Mouse (Mus musculus) ES-Bruce4 (cell line): ENCODE measurements around the gene Gm281.
"Not testable (repeated sequence)": the region's sequence is repeated elsewhere in the genome, so short reads cannot be mapped to it uniquely, and the experiment has no call there.

Source experiments
- CTCF ChIP-seq: IDR thresholded peaks from one replicate; pipeline ENCODE4 v1.8.1; 2011; ENCODE audit warnings: low read depth, low read length
- EP300 ChIP-seq: IDR thresholded peaks from 2 replicates; pipeline ENCODE4 v1.6.1; 2011; ENCODE audit warnings: low read depth, low read length; ENCODE audit not compliant: insufficient read depth
- POLR2A ChIP-seq: IDR thresholded peaks from one replicate; pipeline ENCODE4 v1.8.1; 2011; ENCODE audit warnings: low read length; ENCODE audit not compliant: insufficient read depth

DNA sequence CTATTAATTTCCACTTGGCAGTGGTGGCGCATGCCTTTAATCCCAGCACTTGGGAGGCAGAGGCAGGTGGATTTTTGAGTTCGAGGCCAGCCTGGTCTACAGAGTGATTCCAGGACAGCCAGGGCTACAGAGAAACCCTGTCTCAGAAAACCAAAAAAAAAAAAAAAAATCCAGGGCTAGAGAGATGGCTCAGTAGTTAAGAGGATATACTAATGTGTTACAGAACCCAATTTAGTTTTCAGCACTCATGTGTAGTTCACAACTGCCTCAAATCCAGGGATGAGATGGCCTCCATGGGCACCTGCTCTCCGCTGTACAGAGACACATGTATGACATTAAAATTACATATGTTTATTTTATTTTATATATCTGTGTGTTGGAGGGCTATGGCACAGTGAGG, 37.9 kb upstream of the Gm281 start:
- not testable (repeated sequence) for TF ChIP-seq CTCF, POLR2A, EP300
